Mouse (Mus musculus) small intestine, adult 2 months (tissue): Measurements from ENCODE around the gene Rph3a. TPM values are rescaled to one million over a fixed set of nuclear protein-coding genes. Genes with fewer than 3 reads are reported as not detected.

ENCODE experiments used
- H3K27ac ChIP-seq: fragments of 200-500 bp; 2 replicates; pipeline ENCODE4 v1.5.1; 2012; ENCODE audit warnings: low read depth, low read length, control low read depth, inconsistent platforms; ENCODE audit not compliant: insufficient read depth
- H3K27me3 ChIP-seq: fragments of 200-500 bp; 2 replicates; pipeline ENCODE4 v1.6.1; 2012; ENCODE audit warnings: mild to moderate bottlenecking, moderate library complexity, low read length, inconsistent platforms; ENCODE audit not compliant: control insufficient read depth, insufficient read depth
- H3K36me3 ChIP-seq: fragments of 200-500 bp; 2 replicates; pipeline ENCODE4 v1.6.1; 2012; ENCODE audit warnings: mild to moderate bottlenecking, low read length, control low read depth, inconsistent platforms; ENCODE audit not compliant: control insufficient read depth, insufficient read depth
- H3K4me1 ChIP-seq: fragments of 200-500 bp; 2 replicates; pipeline ENCODE4 v1.6.1; 2012; ENCODE audit warnings: low read length, inconsistent platforms, mixed read lengths; ENCODE audit not compliant: control insufficient read depth, insufficient read depth, insufficient read length
- H3K4me3 ChIP-seq: fragments of 200-500 bp; 2 replicates; pipeline ENCODE4 v1.5.1; 2012; ENCODE audit warnings: low read depth, mild to moderate bottlenecking, control low read depth, inconsistent platforms, low read length, moderate library complexity
- CTCF ChIP-seq: fragments of 200-500 bp; IDR thresholded peaks from 2 replicates; pipeline ENCODE4 v1.5.1; 2012; ENCODE audit warnings: low read depth, mild to moderate bottlenecking, control low read depth, inconsistent platforms, low read length, moderate library complexity, mixed read lengths; ENCODE audit not compliant: insufficient replicate concordance, insufficient read length; ENCODE audit errors: extremely low read depth
- POLR2A ChIP-seq: fragments of 200-500 bp; IDR thresholded peaks from 2 replicates; pipeline ENCODE4 v1.6.1; 2012; ENCODE audit warnings: low read depth, mild to moderate bottlenecking, control low read depth, inconsistent platforms, low read length, moderate library complexity
- WGBS: fragments of 180-500 bp; shearing (Covaris S2); methylation state at CpG from one replicate; pipeline ENCODE4 v1.1.7; 2018; 5-methylcytosine and 5-hydroxymethylcytosine counted together
- polyA plus RNA-seq: library from polyadenylated mRNA; depleted of rRNA; stranded (reverse); fragments of >200 nt; gene quantifications from 2 replicates; pipeline ENCODE4 v1.2.3, GENCODE M21; 2012

Gene Rph3a
- polyA plus RNA-seq, 1 experiment: 0.35 TPM

DNA sequence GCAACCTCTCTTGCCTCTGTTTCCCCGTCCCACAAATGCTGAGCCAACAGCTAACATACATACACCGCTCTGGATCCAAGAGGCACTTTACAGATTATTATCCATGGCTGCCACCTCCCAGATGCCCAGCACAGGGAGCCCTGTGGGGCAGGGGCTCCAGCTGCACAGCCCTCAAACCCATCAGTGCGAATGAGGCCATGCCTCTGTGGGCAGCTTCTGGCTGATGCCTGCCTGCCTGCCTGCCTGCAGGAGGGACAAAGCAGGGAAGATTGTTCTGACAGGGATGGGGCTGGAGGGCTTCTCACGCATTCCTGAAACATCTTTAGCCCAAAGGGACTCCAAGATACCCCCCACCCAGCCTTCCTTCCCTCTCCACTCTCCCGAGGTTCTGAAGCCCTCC, 7.8 kb upstream of the Rph3a start:
- Histone ChIP-seq H3K36me3 (no peaks in the 10 kb centered on the region), H3K4me3 (no peak overlapping the region), H3K27me3 (no peaks in the 10 kb centered on the region), H3K27ac (no peak overlapping the region), H3K4me1 (no peaks in the 10 kb centered on the region)
- TF ChIP-seq CTCF (no peak), POLR2A (no peak)
- 63% methylated on average over 5 of the region's 5 CpGs for WGBS

DNA sequence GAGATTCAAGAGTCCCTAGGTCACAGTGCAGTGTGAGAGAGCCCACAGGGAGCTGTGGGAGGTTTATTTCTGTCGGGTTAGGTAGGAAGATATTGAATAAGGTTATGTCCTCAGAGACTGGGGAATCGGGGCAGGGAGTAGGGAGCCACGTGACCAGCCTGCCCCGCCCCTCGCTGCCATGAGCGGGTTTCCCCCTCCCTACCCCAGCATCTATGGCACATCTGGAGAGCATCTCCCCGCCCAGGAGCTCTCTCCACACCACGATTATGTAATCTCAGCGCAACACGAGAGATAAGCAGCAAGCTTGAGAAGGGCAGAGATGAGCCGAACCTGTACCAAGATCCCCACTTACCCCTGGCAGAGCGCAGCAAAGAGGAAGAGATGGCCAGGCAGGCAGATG, 6.5 kb upstream of the Rph3a start:
- TF ChIP-seq CTCF (no peak), POLR2A (no peak)
- Histone ChIP-seq H3K4me3 (no peak overlapping the region), H3K27ac (no peak overlapping the region), H3K27me3 (no peaks in the 10 kb centered on the region), H3K36me3 (no peaks in the 10 kb centered on the region), H3K4me1 (no peaks in the 10 kb centered on the region)
- 30% methylated on average over 12 of the region's 12 CpGs for WGBS

DNA sequence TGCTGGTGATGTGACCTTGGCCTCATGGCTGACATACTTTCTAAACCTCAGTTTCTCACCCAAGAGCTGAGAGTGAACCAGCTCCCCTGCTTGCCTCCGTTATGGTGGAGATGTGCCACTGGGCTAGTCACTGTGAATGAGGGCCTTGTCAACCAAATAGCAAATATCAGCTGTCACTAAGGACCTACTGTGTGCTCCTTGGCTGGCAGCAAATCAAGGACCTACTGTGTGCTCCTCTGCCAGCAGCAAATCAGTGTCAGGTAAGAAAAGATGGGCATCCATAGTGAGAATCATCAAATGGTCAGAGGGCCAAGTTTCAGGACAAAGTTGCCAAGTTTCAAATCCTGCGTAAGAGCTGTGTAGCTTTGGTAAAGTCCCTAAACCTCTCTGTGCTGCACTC, 4.6 kb upstream of the Rph3a start:
- 80% methylated on average over 2 of the region's 2 CpGs for WGBS
- no peak overlapping the region for H3K4me3 ChIP-seq
- H3K4me1 ChIP-seq: no peaks in the 10 kb centered on the region
- H3K27me3 ChIP-seq: no peaks in the 10 kb centered on the region; the same call in 1 of the 2 replicates
- no peak for TF ChIP-seq CTCF
- no peak for TF ChIP-seq POLR2A
- no peak overlapping the region for H3K27ac ChIP-seq
- no peaks in the 10 kb centered on the region for H3K36me3 ChIP-seq

DNA sequence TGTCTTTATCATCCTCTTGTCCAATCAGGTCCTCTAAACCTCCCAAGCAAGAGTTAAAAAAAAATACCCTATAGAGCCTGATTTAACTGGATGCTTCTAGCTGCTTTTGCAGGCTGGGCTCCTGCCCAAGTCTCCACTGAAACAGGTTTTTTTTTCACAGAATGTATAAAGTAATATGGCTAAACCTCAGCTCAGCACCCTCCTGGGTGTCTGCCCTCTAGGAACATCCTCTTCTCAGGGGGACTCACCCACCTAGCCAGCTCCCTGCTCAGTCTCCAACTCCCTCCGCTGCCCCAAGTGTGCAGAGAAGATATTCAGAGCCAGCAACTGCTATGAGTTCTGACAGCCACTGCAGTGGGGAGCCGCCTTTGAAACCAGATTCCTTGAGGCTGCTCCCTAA, 2.1 kb upstream of the Rph3a start:
- Histone ChIP-seq H3K27me3 (no peaks in the 10 kb centered on the region; the same call in 1 of the 2 replicates), H3K4me1 (no peaks in the 10 kb centered on the region), H3K4me3 (no peak overlapping the region), H3K36me3 (no peaks in the 10 kb centered on the region), H3K27ac (no peak overlapping the region)
- TF ChIP-seq CTCF: no peak
- no peak for TF ChIP-seq POLR2A
- 36% methylated on average over 2 of the region's 2 CpGs for WGBS

DNA sequence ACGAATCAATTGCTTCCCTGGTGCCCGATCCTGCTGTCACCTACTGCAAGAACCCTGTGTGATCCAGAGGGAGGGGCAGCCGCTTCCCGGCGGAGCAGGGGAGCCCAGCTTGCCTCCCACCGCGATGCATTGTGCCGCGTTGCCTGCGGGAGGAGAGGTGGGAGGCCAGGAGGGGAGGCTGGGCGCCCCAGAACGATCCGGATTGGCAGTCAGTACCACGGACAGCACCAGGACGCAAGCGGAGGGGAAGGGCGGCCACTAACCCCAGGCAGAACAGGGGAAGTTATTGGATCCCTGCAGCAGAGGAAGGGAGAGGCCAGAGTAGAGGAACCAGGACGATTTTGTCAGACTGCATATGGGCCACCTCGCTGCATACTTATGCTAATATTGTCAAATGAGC, 486 bp downstream of the Rph3a start:
- no peak overlapping the region for H3K4me3 ChIP-seq
- no peaks in the 10 kb centered on the region for H3K4me1 ChIP-seq
- no peaks in the 10 kb centered on the region; the same call in 1 of the 2 replicates for H3K27me3 ChIP-seq
- no peak overlapping the region for H3K27ac ChIP-seq
- WGBS: 3% methylated on average over 19 of the region's 19 CpGs
- H3K36me3 ChIP-seq: no peaks in the 10 kb centered on the region
- TF ChIP-seq POLR2A: no peak
- TF ChIP-seq CTCF: no peak

DNA sequence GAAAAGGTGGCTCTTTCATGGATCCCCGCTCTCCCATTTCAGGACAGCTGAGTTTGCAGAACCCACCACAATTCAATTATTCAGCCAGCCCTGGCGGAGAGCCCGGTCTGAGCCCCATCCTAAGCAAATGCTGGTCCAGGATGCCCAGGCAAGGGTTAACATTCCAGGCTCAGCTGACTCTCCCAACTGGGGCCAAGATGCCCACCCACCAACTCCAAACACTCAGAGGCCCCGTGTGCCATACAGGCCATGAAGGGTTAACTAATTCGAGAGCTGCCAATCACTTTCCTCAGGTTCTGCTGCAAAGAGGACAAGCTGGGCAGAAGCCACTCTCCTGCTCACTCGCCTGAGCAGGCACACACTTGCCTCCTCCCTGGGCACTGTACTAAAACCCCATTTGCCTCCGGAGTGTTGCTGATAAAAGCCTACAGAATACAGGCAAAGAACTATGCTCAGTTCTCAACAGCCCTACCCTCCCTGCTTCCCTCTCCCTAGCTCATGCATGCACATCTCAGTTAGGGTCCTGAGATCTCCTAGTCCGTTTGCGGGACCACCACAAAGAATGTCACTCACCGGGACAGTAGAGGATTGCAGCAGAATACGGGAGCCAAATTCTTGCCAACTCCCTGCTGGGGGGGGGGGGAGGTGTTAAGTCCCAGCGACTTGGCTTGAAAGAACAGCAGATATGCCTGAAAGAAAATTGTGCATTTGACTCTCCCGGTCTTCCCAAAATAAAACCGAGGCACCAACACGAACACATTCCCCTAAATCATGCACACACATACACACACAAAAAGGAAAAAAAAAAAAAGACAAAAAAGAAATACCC, 1.3 kb downstream of the Rph3a start:
- WGBS: 23% methylated on average over 15 of the region's 15 CpGs
- Histone ChIP-seq H3K4me1 (no peaks in the 10 kb centered on the region), H3K36me3 (no peaks in the 10 kb centered on the region), H3K4me3 (no peak overlapping the region), H3K27ac (no peak overlapping the region), H3K27me3 (no peaks in the 10 kb centered on the region; the same call in 1 of the 2 replicates)
- no peak for TF ChIP-seq POLR2A
- no peak for TF ChIP-seq CTCF

DNA sequence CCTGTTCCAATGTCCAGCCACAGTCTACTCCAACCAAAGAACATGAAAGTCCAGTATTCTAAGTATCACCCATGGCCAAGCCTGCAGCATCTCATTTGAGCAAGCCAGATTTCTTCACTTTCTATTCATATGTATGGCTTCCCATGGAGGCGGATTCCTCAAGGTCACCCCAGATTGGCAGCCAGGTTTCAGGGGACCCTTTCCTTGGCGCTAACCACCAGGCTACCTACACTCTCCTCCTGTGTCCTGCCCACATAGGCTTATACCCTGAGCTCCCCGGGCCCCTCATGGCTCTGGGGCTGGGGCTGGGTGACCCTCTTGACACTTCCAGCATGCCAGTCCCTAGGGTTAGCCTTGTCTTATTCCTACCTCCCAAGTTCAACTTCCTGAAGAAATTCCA, 2.3 kb downstream of the Rph3a start:
- no peak overlapping the region for H3K27ac ChIP-seq
- H3K27me3 ChIP-seq: no peaks in the 10 kb centered on the region; the same call in 1 of the 2 replicates
- H3K4me1 ChIP-seq: no peaks in the 10 kb centered on the region
- TF ChIP-seq POLR2A: no peak
- TF ChIP-seq CTCF: no peak
- no peak overlapping the region for H3K4me3 ChIP-seq
- H3K36me3 ChIP-seq: no peaks in the 10 kb centered on the region
- WGBS: 77% methylated on average over 3 of the region's 3 CpGs

DNA sequence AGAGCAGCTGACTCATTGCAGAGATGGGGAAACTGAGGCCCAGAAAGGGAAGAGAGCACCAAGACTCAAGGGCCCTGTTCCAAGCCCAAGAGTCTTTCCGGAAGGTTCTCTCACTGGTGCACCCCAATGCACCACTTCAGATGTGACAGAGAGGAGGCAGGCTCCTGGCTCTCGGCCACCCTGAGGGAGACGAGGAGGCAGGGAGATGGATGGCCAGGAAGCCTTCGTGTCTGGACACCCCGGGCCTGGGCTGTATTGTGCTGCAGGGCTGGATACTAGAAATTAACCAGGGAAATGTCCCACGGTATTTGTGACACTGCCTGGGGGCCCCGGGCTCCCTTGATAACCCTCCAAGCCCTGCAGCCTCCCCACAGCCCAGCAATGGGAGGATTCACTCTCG, 2.8 kb downstream of the Rph3a start:
- Histone ChIP-seq H3K27ac (no peak overlapping the region), H3K36me3 (no peaks in the 10 kb centered on the region), H3K4me1 (no peaks in the 10 kb centered on the region), H3K4me3 (no peak overlapping the region), H3K27me3 (no peaks in the 10 kb centered on the region; the same call in 1 of the 2 replicates)
- TF ChIP-seq CTCF: no peak
- TF ChIP-seq POLR2A: no peak
- 70% methylated on average over 8 of the region's 8 CpGs for WGBS
